Mouse (Mus musculus) thymus, adult 18-20 months (tissue): ENCODE measurements around the gene Lrrn4cl.
"Not testable (repeated sequence)": the region's sequence is repeated elsewhere in the genome, so short reads cannot be mapped to it uniquely, and the experiment has no call there.

Experiments
- DNase-seq, 2 experiments: peaks; one replicate each; pipeline ENCODE4 v3.0.0; 2022; ENCODE audit warnings: mixed read lengths in 2 of 2

The Lrrn4cl gene

GRCm38 (mm10) chr19:8850402-8850901, at the start of gene Lrrn4cl:
Gene Lrrn4cl (plus strand): TSS chr19:8850768.
- DNase-seq: no peak

- peak; percentile 91 to 96 for DNase-seq
These were observed 48.3 kb upstream of the Lrrn4cl start, which contains the start of gene Zbtb3 for GRCm38 (mm10) chr19:8802130-8802821. Gene Zbtb3 (plus strand): TSS chr19:8802555.

DNA sequence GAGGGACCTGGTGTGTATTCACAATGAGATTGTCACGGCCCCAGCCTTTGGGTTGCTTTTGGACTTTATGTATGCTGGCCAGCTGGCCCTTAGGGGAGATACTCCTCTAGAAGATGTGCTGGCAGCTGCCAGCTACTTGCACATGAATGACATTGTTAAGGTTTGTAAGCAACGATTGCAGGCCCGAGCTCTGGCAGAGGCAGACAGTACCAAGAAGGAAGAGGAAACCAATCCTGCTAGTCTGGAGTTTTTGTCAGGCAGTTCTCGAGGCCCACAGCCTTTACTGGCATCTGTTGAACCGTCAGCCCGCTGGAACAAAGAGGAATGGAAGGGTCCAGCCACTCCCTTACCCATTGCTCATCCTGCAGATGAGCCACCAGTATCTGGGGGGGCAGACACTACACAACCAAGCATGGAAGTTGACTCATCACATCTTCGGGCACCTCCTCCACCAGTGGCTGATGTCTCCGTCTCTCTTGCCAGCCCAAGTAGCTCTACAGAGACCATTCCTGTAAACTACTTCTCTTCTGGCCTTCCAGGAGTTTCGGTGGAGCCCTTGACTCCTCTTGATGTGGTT, 47.3 kb upstream of the Lrrn4cl start:
- DNase-seq: no peak

- no peak for DNase-seq
These were observed 46.5 kb upstream of the Lrrn4cl start for GRCm38 (mm10) chr19:8803879-8804660.

- DNase-seq: no peak
These were observed 43.8 kb upstream of the Lrrn4cl start for GRCm38 (mm10) chr19:8806810-8807209.

- no peak for DNase-seq
These were observed 34.8 kb upstream of the Lrrn4cl start for GRCm38 (mm10) chr19:8815812-8816211.

DNA sequence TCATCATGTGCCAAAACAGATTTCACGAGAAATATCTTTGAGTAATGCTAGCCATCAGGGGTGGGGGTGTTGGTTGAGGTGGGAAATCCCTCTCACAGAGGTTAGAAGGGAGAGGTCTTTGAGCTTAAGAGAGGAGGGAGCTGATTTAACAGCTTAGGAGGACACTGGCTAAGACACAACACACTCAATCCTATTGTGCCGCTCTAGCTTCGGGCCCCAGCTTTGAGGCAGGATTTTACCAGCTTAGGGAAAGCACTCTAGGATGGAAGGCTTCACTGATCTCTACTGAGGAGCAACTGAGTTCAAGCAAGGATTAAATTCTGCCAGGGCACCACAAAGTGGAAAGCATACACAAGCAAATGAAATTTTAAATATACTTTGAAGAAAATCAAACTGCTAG, 33.6 kb upstream of the Lrrn4cl start:
- no peak for DNase-seq

- DNase-seq: no peak
These were observed 32.2 kb upstream of the Lrrn4cl start for GRCm38 (mm10) chr19:8818301-8818798.

GRCm38 (mm10) chr19:8818801-8819595, 31.6 kb upstream of the Lrrn4cl start, which contains the start of gene Ttc9c:
Gene Ttc9c (minus strand): TSS chr19:8819333.
- peak; percentile 89 to 95 for DNase-seq

- DNase-seq: peak; percentile 99
These were observed 30.8 kb upstream of the Lrrn4cl start, which contains the start of gene Hnrnpul2 for GRCm38 (mm10) chr19:8819596-8820423. Gene Hnrnpul2 (plus strand): TSS chr19:8820010.

- peak in 1 of 2 experiments; percentile 57 for DNase-seq
These were observed 30.1 kb upstream of the Lrrn4cl start for GRCm38 (mm10) chr19:8820424-8820956.

DNA sequence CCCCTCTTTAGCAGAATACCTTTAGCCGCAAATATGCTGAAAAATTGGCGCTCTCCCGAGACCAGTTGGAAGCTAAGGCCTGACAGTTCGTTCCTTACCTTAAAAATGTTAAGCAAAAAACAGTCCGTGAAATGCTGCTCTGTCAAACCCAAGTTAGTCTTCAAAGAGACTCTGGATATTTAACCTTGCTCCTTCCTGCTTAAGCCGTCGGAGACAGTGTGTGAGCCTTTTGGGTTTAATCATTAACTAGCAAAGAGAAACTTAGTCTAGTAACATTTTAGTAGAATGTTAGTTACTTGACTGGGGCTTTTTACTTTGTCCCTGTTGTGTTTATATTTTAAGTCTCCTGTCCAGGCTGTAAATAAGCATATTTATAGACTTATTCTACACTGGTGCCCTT, 29.4 kb upstream of the Lrrn4cl start:
- DNase-seq: no peak

- DNase-seq: no peak
These were observed 27.9 kb upstream of the Lrrn4cl start for GRCm38 (mm10) chr19:8822696-8823095.

DNA sequence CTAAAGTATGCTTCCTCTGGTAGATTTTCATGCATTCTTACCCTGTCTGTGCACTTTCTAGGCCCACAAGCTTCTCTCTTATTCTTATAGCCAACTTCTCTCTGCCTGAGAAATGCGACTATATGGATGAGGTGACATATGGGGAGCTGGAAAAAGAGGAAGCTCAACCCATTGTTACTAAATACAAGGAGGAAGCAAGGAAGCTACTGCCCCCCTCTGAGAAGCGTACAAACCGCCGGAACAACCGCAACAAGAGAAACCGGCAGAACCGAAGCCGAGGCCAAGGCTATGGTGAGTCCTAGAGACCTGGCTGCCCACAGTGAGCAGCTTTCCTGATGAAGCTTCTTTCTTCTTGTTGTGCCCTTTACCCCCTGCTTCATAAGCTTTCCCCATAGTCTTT, 20.9 kb upstream of the Lrrn4cl start, which contains the start of gene AC129217.1:
Gene AC129217.1 (plus strand): TSS at position 114 of the 400 bp plus-strand sequence.
- no peak for DNase-seq

- DNase-seq: no peak
These were observed 19.9 kb upstream of the Lrrn4cl start for GRCm38 (mm10) chr19:8830664-8831063.

DNA sequence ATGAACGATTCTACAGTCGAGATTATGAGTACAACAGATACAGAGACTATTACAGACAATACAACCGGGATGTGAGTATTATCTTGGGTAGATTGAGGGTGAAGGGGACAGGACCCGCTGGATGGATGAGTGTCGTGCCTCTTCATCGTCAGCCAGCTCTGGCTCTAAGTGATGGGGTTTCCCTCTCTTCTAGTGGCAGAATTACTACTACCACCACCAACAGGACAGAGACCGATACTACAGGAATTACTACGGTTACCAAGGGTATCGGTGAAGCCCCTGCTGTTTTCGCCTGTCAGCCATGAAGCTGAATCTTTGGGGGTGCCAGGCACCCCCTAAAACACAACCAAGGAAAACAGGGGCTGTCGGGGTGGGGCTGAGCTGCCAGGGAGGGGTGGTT, 19.3 kb upstream of the Lrrn4cl start:
- DNase-seq: no peak

DNA sequence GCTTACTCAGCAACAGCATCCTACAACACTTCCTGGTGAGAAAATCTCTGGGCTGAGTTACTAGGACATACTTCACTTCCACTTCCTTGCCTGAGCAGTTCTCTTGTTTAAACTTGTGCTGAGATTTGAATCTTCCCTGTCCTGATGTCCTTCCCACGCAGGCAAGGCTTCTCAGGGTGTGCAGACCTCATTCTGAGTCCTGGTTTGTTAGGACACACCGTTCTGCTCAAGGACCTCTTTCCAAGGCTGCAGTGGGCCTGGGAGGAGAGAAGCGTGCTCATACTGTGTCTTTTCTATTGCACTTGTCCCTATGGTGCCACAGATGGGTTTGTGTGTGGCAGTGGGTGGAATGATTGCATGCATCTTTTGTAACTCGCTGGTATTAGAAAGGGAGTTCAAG, 17.6 kb upstream of the Lrrn4cl start:
- no peak for DNase-seq

DNA sequence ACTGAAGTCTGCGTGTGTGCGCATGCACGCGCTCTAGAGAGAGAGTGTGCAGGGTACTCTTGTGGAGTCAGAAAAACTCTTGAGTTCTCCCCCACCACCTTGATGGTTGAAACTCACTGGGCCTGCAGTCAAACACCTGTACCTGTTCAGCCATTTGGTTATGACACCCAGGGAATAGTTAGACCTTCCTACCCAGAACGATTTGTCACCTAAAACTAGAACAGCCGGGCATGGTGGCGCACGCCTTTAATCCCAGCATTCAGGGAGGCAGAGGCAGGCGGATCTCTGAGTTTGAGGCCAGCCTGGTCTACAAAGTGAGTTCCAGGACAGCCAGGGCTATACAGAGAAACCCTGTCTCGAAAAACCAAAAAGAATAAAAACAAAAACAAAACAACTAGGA, 14.2 kb upstream of the Lrrn4cl start:
- not testable (repeated sequence) for DNase-seq

DNA sequence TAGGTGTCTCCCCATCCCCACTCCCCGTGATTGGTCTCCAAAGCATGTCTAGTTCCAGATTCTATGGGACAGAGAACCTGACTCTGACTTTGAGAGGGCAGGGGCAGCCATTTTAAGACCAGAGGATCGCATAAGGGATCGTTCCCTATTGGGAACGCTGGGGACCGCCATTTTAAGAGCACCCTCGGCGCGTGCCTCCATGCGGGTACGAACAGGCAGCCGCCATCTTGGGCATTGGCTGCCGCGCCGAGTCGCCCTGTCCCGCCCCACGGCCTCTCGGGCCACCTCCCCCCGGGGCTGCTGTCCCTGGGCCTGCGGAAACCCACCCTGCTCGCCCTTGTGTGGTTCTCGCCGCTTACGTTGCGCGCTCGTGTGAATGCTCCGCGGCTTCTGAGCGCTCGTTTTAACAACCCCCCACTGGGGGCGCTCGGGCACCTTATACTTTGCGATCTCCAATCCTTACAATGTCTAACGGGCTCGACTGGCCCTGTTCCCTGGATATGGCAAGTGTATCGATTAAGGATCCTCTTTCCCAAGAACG, 13.2 kb upstream of the Lrrn4cl start, which contains the start of gene Bscl2:
Gene Bscl2 (plus strand): TSS at position 217 of the 541 bp plus-strand sequence.
- peak; percentile 57 to 74 for DNase-seq

GRCm38 (mm10) chr19:8838041-8838730, 12.4 kb upstream of the Lrrn4cl start:
- DNase-seq: peak in 1 of 2 experiments; percentile 24
